Mouse (Mus musculus): Measurements from ENCODE around the gene Camta1. TPM values are rescaled to one million over a fixed set of nuclear protein-coding genes. Genes with fewer than 3 reads are reported as not detected.

The Camta1 gene
- polyA plus RNA-seq, 1 experiment from 2014 or later: 77.1 TPM

DNA sequence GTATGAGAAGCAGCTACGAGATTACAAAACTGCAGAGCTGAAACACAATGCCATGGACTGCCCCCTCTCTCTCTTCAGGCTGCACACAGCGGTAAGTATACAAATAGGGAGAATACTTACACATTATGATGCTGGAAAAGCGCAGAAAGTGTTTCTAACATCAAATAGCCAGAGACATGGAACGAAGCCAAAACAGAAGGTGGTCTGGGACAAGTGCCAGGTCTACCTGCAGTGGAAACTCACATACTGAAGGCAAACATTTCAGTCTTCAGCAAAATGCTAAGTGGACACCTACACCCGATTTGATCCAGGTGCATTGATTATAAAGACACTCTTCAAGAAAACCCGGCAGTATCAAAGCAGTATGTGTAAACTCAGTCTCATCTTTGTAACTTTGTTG is 84.2 kb downstream of the Camta1 start:
- H3K4me1 ChIP-seq: peaks cover 14% of the 10 kb centered on the region
- H3K9ac ChIP-seq: no peak overlapping the region
- H3K4me3 ChIP-seq (replicated peaks): no peak overlapping the region
- 67% methylated on average over 6 of the region's 6 CpGs for WGBS
- no peak for ATAC-seq (ENCODE audit: insufficient number of reproducible peaks, low FRiP score, low TSS enrichment, low read depth)
- no peak overlapping the region for H3K4me2 ChIP-seq (replicated peaks)
- no peak overlapping the region for H3K27ac ChIP-seq (replicated peaks)
- H3K9me3 ChIP-seq (replicated peaks): no peaks in the 10 kb centered on the region
- peaks cover 2% of the 10 kb centered on the region; the same call in 1 of the 2 replicates for H3K36me3 ChIP-seq
- H3K27me3 ChIP-seq: no peaks in the 10 kb centered on the region

DNA sequence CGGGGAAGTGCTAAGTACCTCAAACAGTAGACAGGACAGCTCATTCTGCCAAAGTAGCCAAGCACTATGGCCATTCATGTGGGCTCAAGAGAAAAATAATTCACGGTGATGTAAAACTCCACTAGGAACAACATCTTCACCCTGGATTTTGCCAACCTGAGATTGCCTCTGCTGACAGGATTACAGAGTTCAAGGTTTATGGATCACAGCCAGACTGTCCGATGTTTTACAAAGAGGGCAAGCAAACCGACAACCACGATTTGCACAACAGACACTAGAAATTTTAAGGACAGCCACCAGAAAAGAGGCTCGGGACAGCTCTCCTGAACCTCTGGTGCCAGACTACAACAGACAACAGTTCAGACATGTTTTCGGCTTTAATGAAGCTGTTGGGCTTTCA is 86.2 kb downstream of the Camta1 start:
- no peaks in the 10 kb centered on the region for H3K9me3 ChIP-seq (replicated peaks)
- 83% methylated on average over 7 of the region's 7 CpGs for WGBS
- H3K27me3 ChIP-seq: no peaks in the 10 kb centered on the region
- ATAC-seq (ENCODE audit: insufficient number of reproducible peaks, low FRiP score, low TSS enrichment, low read depth): no peak
- no peak overlapping the region for H3K4me2 ChIP-seq (replicated peaks)
- H3K36me3 ChIP-seq: no peaks in the 10 kb centered on the region
- H3K4me1 ChIP-seq: peaks cover 22% of the 10 kb centered on the region
- H3K27ac ChIP-seq (replicated peaks): no peak overlapping the region
- no peak overlapping the region for H3K4me3 ChIP-seq (replicated peaks)
- no peak overlapping the region for H3K9ac ChIP-seq

GRCm38 (mm10) chr4:151773651-151774050 is 88.0 kb downstream of the Camta1 start:
- H3K9ac ChIP-seq: no peak overlapping the region
- peaks cover 22% of the 10 kb centered on the region for H3K4me1 ChIP-seq
- no peak overlapping the region for H3K4me3 ChIP-seq (replicated peaks)
- no peaks in the 10 kb centered on the region for H3K27me3 ChIP-seq
- no peaks in the 10 kb centered on the region for H3K9me3 ChIP-seq (replicated peaks)
- no peak overlapping the region for H3K4me2 ChIP-seq (replicated peaks)
- no peaks in the 10 kb centered on the region for H3K36me3 ChIP-seq
- 70% methylated on average over 3 of the region's 3 CpGs for WGBS
- no peak for ATAC-seq (ENCODE audit: insufficient number of reproducible peaks, low FRiP score, low TSS enrichment, low read depth)
- no peak overlapping the region for H3K27ac ChIP-seq (replicated peaks)

GRCm38 (mm10) chr4:151773007-151773406 is 88.7 kb downstream of the Camta1 start:
- H3K4me2 ChIP-seq (replicated peaks): no peak overlapping the region
- H3K9me3 ChIP-seq (replicated peaks): no peaks in the 10 kb centered on the region
- no peaks in the 10 kb centered on the region for H3K36me3 ChIP-seq
- H3K4me1 ChIP-seq: peaks cover 18% of the 10 kb centered on the region
- H3K27me3 ChIP-seq: no peaks in the 10 kb centered on the region
- ATAC-seq (ENCODE audit: insufficient number of reproducible peaks, low FRiP score, low TSS enrichment, low read depth): no peak
- no peak overlapping the region for H3K27ac ChIP-seq (replicated peaks)
- WGBS: 72% methylated on average over 5 of the region's 5 CpGs
- no peak overlapping the region for H3K9ac ChIP-seq
- H3K4me3 ChIP-seq (replicated peaks): no peak overlapping the region

GRCm38 (mm10) chr4:151770697-151771096 is 91.0 kb downstream of the Camta1 start:
- no peak overlapping the region for H3K27ac ChIP-seq (replicated peaks)
- no peak overlapping the region for H3K4me2 ChIP-seq (replicated peaks)
- no peaks in the 10 kb centered on the region for H3K9me3 ChIP-seq (replicated peaks)
- 28% methylated on average over 5 of the region's 5 CpGs for WGBS
- H3K27me3 ChIP-seq: no peaks in the 10 kb centered on the region
- no peak overlapping the region for H3K9ac ChIP-seq
- H3K4me1 ChIP-seq: peaks cover 17% of the 10 kb centered on the region
- no peaks in the 10 kb centered on the region for H3K36me3 ChIP-seq
- H3K4me3 ChIP-seq (replicated peaks): no peak overlapping the region
- ATAC-seq (ENCODE audit: insufficient number of reproducible peaks, low FRiP score, low TSS enrichment, low read depth): no peak

- no peak overlapping the region for H3K4me2 ChIP-seq (replicated peaks)
- no peaks in the 10 kb centered on the region for H3K27me3 ChIP-seq
- no peaks in the 10 kb centered on the region for H3K9me3 ChIP-seq (replicated peaks)
- H3K4me1 ChIP-seq: peaks cover 10% of the 10 kb centered on the region
- no peaks in the 10 kb centered on the region for H3K36me3 ChIP-seq
- ATAC-seq (ENCODE audit: insufficient number of reproducible peaks, low FRiP score, low TSS enrichment, low read depth): no peak
- H3K27ac ChIP-seq (replicated peaks): no peak overlapping the region
- 82% methylated on average over 4 of the region's 4 CpGs for WGBS
- H3K4me3 ChIP-seq (replicated peaks): no peak overlapping the region
- no peak overlapping the region for H3K9ac ChIP-seq
Observed at GRCm38 (mm10) chr4:151767786-151768185, 93.9 kb downstream of the Camta1 start.

DNA sequence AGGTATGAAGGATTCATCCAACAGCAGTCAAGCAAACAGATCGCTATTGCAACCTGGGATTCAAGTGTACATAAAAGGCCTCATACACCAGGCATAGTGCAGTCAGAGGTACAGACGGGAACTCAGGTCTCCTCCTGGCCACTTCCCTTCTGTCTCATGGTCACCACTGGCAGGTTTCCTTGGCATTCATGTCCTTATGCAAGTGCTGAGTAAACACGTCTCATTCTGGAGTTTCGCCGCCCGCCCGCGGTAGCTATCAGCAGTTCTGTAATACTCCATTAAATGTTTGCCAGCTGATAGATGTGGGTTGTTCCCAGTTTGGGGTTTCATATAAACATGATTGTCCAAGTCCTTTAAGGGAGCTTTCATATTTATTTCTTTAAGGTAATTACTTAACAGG is 94.3 kb downstream of the Camta1 start:
- Histone ChIP-seq H3K9ac (no peak overlapping the region), H3K9me3 (replicated peaks) (no peaks in the 10 kb centered on the region), H3K4me2 (replicated peaks) (no peak overlapping the region), H3K36me3 (no peaks in the 10 kb centered on the region), H3K4me3 (replicated peaks) (no peak overlapping the region), H3K27ac (replicated peaks) (no peak overlapping the region), H3K4me1 (peaks cover 10% of the 10 kb centered on the region), H3K27me3 (no peaks in the 10 kb centered on the region)
- WGBS: 92% methylated on average over 8 of the region's 8 CpGs
- ATAC-seq (ENCODE audit: insufficient number of reproducible peaks, low FRiP score, low TSS enrichment, low read depth): no peak

DNA sequence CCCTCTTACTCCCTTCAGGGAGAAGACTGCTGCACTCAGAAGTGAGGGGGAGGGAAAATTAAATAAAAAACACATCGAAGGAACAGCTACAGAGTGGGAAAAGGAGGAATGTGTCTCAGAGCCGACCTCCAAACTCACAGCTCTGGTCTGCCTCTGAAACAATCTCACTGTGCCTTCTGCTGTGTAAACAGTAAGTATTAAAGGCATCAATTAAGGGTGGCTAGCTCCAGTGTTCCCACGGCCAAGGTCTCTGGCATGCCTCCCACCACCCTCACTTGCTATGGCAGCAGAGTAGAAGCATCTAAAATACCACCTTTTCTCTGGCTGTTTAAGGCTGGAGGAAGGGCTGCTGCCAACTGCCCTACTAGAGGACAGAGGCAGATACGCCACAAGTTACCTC is 96.3 kb downstream of the Camta1 start:
- no peaks in the 10 kb centered on the region for H3K9me3 ChIP-seq (replicated peaks)
- H3K4me2 ChIP-seq (replicated peaks): no peak overlapping the region
- H3K4me3 ChIP-seq (replicated peaks): no peak overlapping the region
- no peak for ATAC-seq (ENCODE audit: insufficient number of reproducible peaks, low FRiP score, low TSS enrichment, low read depth)
- H3K9ac ChIP-seq: no peak overlapping the region
- no peaks in the 10 kb centered on the region for H3K27me3 ChIP-seq
- H3K27ac ChIP-seq (replicated peaks): no peak overlapping the region
- WGBS: 50% methylated on average over 4 of the region's 4 CpGs
- no peaks in the 10 kb centered on the region for H3K36me3 ChIP-seq
- peaks cover under 1% of the 10 kb centered on the region; the same call in 1 of the 2 replicates for H3K4me1 ChIP-seq

- no peaks in the 10 kb centered on the region for H3K4me1 ChIP-seq
- H3K4me2 ChIP-seq (replicated peaks): no peak overlapping the region
- no peaks in the 10 kb centered on the region for H3K9me3 ChIP-seq (replicated peaks)
- H3K36me3 ChIP-seq: no peaks in the 10 kb centered on the region
- peak; percentile 26; the same call in 1 of the 2 replicates for ATAC-seq (ENCODE audit: insufficient number of reproducible peaks, low FRiP score, low TSS enrichment, low read depth)
- H3K4me3 ChIP-seq (replicated peaks): no peak overlapping the region
- H3K27me3 ChIP-seq: no peaks in the 10 kb centered on the region
- WGBS: 28% methylated on average over 6 of the region's 6 CpGs
- no peak overlapping the region for H3K9ac ChIP-seq
- no peak overlapping the region for H3K27ac ChIP-seq (replicated peaks)
Observed at GRCm38 (mm10) chr4:151763928-151764327, 97.7 kb downstream of the Camta1 start.

GRCm38 (mm10) chr4:151759095-151759494 is 102.6 kb downstream of the Camta1 start:
- WGBS: 72% methylated on average over 2 of the region's 2 CpGs
- ATAC-seq (ENCODE audit: insufficient number of reproducible peaks, low FRiP score, low TSS enrichment, low read depth): no peak
- H3K36me3 ChIP-seq: no peaks in the 10 kb centered on the region

DNA sequence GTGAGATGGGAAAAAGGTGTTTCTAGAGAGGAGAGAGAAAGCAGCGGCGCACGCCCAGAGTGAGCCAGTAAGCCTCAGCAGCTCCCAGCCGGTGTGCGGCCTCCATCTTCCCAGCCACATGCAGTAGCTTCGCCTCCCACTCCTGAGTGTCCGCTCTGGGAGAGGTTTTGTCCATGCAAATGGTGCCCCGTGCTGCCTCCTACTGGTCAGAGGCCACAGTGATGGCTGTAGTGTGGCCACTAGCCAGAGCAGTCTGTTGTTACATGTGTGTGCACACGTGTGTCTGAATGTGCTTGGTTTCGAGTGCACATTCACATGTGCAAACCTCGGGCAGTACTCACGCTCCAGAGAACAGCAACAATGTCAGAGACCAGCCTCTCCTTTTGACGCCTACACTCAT is 103.3 kb downstream of the Camta1 start:
- no peak for ATAC-seq (ENCODE audit: insufficient number of reproducible peaks, low FRiP score, low TSS enrichment, low read depth)
- H3K27me3 ChIP-seq: no peaks in the 10 kb centered on the region
- no peaks in the 10 kb centered on the region for H3K36me3 ChIP-seq
- no peak overlapping the region for H3K27ac ChIP-seq (replicated peaks)
- no peak overlapping the region for H3K9ac ChIP-seq
- H3K9me3 ChIP-seq (replicated peaks): no peaks in the 10 kb centered on the region
- H3K4me3 ChIP-seq (replicated peaks): no peak overlapping the region
- H3K4me1 ChIP-seq: peaks cover 8% of the 10 kb centered on the region
- WGBS: 88% methylated on average over 13 of the region's 13 CpGs
- H3K4me2 ChIP-seq (replicated peaks): no peak overlapping the region

More at GRCm38 (mm10) chr4:151759095-151759494, 102.6 kb downstream of the Camta1 start:
- H3K4me1 ChIP-seq: peaks cover 5% of the 10 kb centered on the region; the same call in 1 of the 2 replicates
- no peak overlapping the region for H3K9ac ChIP-seq
- no peak overlapping the region for H3K27ac ChIP-seq (replicated peaks)
- no peaks in the 10 kb centered on the region for H3K27me3 ChIP-seq
- H3K9me3 ChIP-seq (replicated peaks): no peaks in the 10 kb centered on the region
- no peak overlapping the region for H3K4me3 ChIP-seq (replicated peaks)
- no peak overlapping the region for H3K4me2 ChIP-seq (replicated peaks)

DNA sequence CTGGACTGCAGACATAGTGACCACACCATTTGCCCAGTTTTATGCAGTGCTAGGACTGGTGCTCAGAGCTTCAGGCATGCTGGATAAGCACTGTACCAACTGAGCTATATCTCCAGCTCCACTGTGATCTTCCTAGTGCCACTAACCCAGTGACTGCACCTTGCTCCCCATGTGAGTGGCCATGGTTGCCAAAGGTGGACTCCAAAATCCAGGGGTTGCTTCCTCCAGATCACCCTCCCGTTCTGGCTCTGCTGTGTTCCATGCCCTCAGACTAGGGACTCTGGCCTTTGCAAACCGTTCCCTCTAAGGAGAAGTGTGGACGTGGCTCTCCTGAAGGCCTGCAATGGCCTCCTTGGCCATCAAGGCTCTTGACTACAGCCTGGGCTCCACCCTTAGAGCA is 104.4 kb downstream of the Camta1 start:
- no peak overlapping the region for H3K4me3 ChIP-seq (replicated peaks)
- H3K36me3 ChIP-seq: no peaks in the 10 kb centered on the region
- peaks cover 17% of the 10 kb centered on the region for H3K4me1 ChIP-seq
- no peak overlapping the region for H3K27ac ChIP-seq (replicated peaks)
- no peaks in the 10 kb centered on the region for H3K9me3 ChIP-seq (replicated peaks)
- 89% methylated on average over 3 of the region's 3 CpGs for WGBS
- no peaks in the 10 kb centered on the region for H3K27me3 ChIP-seq
- ATAC-seq (ENCODE audit: insufficient number of reproducible peaks, low FRiP score, low TSS enrichment, low read depth): no peak
- H3K4me2 ChIP-seq (replicated peaks): no peak overlapping the region
- no peak overlapping the region for H3K9ac ChIP-seq
